Mouse (Mus musculus) layer of hippocampus, postnatal 36 days (tissue): ENCODE measurements at regions not wholly inside any gene's neighbourhood (a gene's known extent, or its start where the extent isn't known, plus 50 kb on each side); places are given as distances from the start of the nearest gene placed in this dataset.

Experiments used
- DNase-seq, 2 experiments: peaks; one replicate each; pipeline ENCODE4 v3.0.0; 2022

- DNase-seq = no peak
Observed at GRCm38 (mm10) chrX:12373670-12374069, 213.5 kb upstream of the Bcor start.

DNA sequence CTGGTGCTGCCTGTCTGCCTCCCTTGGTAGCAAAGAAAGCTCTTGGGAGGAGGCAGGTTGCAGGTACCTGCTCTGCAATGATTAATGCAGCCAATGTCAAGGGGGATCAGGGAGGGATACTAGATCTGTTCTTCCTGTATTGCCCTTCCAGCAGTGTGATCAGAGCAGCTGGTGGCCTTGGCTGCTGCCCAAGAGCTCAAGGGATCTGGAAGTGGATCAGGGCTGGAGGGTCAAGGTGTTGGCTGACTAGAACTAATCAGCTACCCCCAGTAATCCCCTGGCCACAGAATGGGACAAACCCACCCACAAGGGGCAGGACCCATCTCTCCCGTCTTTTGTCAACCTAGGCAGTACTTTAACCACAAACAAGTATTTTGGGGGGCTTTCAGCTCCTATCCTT is 211.8 kb upstream of the Atp6ap2 start:
- DNase-seq = no peak

DNA sequence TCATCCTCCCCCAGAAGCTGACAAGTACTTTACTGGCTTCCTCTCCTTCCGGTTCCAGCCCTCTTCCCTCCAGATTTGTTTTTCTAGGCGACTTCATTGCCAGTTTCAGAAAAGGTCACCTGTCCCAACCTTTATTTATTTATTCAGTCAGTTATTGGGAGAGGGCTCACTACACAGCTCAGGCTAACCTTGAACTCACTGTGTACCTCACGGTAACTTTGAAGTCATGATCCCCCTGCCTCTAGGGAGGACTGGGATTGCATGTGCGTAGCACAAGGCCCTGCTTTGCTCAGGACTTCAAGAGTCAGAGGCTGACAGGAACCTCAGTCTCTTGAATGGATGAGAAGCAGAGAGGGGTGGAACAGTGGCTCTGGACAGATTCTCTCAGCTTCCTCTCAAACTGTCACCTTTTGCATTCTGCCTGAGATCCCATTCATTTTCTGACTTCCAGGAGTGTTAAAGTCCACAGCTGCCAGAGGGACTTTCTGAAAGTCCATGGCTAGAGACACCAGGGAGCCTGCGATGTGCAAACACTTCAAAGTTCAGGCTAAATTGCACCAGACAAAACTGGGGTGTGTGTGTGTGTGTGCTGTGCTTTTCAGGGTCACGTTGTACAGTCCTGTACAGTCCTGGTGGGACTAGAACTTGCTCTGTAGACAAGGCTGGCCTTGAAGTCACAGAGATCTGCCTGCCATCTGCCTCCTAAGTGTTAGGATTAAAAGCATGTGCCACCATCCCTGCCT is 211.2 kb upstream of the Atp6ap2 start:
- DNase-seq = no peak

- DNase-seq = no peak
Observed at GRCm38 (mm10) chrX:12377441-12377840, 210.2 kb upstream of the Atp6ap2 start.

GRCm38 (mm10) chrX:12392145-12392825 is 195.3 kb upstream of the Atp6ap2 start:
- DNase-seq = no peak

- DNase-seq = no peak
Observed at GRCm38 (mm10) chrX:12409319-12409718, 178.3 kb upstream of the Atp6ap2 start.

DNA sequence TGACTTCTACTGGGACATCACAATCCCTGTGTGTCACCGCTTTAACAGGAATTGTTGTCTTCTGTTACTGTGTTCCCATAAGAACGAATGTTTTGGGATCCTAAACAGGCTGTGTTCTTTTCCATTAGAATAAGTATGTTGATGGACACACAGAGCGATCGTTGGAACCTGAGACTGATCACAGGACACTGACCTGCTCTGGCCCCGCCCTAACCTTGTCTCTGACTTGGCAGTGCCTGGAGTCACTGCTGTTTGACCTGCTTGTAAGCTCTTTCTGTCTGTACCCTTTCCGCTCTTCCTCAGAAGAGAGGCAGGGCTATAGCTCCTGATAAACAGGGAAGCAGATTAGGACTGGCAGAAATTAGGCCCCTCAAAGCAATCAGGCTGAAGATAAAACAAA is 162.0 kb upstream of the Atp6ap2 start:
- no peak for DNase-seq

DNA sequence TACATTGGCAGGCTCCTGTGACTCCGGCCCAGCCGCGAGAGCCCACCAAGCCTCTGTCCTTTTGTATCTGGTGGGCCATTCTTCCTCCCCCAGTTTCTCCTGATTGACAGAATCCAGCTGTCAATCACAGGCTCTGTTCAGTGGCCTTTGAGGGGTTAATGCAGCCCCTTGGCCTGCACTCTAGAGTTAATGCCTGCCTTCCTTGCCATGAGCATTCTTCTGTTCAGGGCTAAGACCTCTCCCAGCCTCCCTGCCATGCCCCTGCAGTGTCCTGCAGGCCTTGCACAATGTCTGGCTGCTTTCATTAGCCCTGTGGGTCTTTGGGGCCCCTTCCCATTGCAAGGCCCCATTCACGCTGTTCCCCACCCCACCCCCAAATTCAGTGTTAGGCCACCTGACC is 160.9 kb upstream of the Atp6ap2 start:
- DNase-seq = no peak

GRCm38 (mm10) chrX:12432289-12432688 is 155.3 kb upstream of the Atp6ap2 start:
- no peak for DNase-seq

- no peak for DNase-seq
Observed at GRCm38 (mm10) chrX:12435656-12436055, 151.9 kb upstream of the Atp6ap2 start.

GRCm38 (mm10) chrX:12436106-12436505 is 151.5 kb upstream of the Atp6ap2 start:
- no peak for DNase-seq

GRCm38 (mm10) chrX:12439447-12439846 is 148.2 kb upstream of the Atp6ap2 start:
- no peak for DNase-seq

DNA sequence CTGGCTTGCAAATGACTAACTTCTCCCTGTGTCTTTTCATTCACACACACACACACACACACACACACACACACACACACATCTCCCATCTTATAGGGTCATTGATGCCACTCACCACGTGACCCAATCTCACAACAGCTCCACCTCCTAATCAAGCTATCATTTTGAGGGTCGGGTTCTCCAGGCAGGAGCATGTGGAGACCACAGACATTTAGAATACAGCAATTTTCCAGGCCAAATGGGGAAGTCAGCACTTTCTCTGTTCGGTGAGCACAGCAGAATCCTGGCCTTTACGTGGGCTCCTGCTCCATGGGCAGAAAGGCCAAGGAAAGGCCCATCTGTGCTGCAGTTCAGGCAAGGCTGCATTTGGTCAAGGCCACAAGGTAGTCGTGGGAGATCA is 143.8 kb upstream of the Atp6ap2 start:
- DNase-seq = no peak

GRCm38 (mm10) chrX:12445093-12445492 is 142.5 kb upstream of the Atp6ap2 start:
- no peak for DNase-seq

DNA sequence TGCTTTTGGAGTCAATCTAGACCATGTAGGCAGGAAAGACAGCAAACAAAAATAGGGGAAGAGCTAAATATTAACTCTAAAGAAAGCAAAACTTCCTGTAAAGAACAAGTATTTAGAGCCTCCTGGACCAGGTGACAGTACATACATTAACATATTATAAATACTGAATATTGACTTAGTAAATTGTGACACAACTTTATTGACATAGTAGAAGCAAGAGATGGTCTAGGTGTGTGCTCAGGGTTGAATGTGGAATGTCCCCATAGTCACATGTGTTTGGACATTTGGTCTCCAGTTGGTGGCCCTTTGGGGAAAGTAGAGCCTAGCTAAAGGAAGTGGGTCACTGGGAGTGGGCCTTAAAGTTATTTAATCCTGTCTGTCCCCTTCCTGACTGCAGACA is 139.6 kb upstream of the Atp6ap2 start:
- DNase-seq = no peak

- no peak for DNase-seq
Observed at GRCm38 (mm10) chrX:12449688-12450087, 137.9 kb upstream of the Atp6ap2 start.

DNA sequence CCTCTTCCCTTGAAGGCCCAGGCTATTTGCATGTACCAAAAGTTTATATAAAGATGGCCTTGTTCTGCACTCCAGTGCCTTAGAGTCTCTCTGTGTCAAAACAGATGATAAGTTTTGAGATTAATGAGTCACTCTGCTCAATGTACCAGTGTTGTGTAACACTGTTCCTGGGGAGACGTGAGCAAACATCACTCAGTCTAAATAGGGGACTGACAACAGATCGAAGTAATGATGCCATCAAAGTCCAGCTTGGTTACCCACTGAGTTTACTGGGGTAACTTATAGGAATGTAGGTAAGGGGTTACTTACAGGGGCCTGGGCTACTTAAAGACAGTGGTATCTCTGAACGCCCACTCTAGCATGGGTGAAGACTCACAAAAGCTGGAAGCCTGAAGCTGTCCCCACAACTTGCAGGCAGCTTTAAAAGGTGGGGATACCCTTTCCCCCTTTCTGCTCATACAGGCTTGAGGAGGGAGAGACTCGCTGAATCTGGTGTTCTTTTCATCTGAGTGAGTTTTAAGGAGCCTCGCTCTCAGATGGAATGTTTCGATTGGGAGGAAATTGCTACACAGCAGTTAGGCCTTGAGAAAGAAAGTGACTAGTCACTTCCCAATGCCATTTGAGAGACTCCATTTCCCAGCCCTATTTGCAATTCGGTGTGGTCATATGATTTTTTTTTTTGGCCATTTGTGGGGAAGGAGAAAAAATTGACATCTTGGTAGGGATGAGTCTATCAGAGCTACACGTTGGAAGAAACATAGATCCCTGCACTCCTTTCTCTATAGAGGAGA is 134.4 kb upstream of the Atp6ap2 start:
- DNase-seq = no peak

DNA sequence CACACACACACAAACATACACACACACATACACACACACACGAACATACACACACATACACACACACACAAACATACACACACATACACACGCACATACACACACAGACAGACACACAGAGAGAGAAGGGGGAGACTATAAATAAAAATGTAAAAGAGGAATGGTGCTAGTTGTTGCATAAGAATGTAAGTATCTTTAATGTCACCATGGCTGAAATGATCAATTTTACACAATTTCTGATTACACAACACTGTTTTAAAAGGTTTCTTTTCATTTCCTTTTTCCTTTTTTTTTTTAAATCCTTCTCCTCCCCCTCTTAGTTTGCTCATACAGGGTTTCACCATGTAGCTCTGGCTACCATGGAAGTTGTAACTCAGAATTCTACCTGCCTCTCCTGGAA is 125.9 kb upstream of the Atp6ap2 start:
- DNase-seq = no peak

GRCm38 (mm10) chrX:12462936-12463647 is 124.5 kb upstream of the Atp6ap2 start:
- no peak for DNase-seq

DNA sequence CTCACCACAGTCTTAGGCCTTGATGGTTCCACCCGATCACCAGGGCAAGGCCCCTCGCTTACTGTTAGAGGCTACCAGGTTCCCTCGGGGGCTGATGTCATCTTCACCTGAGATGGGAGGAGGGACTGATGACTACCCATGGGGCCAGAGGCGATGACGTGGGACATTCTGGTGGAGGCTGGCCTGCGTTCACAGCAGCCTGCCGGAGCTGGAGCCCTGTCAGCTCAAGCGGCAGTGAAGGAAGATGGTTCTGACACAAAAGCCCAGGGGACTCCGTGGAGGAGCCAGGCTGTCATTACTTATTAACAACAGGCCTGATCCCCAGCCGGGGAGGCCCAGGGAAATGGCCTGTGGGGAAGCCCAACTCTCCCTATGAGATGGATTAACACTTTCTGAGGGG is 121.3 kb upstream of the Atp6ap2 start:
- no peak for DNase-seq

DNA sequence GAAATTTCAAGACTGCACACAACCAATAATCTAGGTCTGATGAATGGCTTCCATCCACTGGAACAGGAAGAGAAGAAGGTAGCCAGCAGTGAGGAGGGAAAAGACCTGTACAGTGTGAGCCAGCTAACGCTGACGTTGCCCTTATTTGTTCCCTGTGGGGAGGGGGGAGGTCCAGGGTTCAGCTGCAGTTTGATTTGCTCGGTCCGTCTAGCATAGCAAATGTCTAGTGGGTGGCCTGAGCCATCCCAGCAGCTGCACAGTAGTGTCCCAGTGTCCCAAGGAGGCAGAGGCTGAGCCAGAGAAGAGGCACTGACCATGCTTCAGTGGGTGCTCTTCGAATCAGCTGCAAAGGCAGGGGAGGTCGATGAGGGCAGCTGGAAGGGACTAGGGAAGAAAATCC is 120.7 kb upstream of the Atp6ap2 start:
- no peak for DNase-seq

DNA sequence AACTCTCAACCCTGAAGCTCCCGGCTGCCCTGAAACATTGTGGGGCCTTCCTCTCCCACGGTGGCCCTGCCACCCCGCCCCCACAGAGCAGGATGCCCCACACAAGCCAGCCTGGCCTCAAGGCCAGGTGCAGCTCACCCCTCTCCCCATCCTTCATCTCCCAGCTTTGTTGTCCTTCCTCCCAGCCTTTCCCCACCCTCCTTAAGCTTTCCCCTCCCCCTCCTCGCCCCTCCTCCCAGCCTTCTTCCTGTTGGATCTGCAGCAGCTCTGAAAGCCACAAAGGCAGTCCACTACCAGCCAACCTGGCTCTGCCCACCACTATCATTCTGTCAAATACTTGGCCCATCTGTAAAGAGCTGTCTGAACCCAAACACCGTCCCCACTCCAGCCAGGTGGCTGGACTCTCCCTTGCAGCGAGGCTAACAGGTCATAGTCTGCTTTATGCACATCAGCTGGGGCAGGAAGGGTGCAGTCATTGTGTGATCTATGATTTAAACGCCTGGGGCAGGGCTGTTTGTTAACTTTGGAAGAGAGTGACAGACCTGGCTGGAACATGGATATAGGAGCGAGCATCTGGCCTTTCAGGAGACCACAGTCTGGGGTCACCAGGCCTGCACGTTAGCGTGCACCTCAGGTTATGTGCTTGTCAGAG is 119.9 kb upstream of the Atp6ap2 start:
- no peak for DNase-seq
